Mouse (Mus musculus): ENCODE measurements around the gene Zfp273.
"Not testable (repeated sequence)": the region's sequence is repeated elsewhere in the genome, so short reads cannot be mapped to it uniquely, and the experiment has no call there.

Zfp273 gene

DNA sequence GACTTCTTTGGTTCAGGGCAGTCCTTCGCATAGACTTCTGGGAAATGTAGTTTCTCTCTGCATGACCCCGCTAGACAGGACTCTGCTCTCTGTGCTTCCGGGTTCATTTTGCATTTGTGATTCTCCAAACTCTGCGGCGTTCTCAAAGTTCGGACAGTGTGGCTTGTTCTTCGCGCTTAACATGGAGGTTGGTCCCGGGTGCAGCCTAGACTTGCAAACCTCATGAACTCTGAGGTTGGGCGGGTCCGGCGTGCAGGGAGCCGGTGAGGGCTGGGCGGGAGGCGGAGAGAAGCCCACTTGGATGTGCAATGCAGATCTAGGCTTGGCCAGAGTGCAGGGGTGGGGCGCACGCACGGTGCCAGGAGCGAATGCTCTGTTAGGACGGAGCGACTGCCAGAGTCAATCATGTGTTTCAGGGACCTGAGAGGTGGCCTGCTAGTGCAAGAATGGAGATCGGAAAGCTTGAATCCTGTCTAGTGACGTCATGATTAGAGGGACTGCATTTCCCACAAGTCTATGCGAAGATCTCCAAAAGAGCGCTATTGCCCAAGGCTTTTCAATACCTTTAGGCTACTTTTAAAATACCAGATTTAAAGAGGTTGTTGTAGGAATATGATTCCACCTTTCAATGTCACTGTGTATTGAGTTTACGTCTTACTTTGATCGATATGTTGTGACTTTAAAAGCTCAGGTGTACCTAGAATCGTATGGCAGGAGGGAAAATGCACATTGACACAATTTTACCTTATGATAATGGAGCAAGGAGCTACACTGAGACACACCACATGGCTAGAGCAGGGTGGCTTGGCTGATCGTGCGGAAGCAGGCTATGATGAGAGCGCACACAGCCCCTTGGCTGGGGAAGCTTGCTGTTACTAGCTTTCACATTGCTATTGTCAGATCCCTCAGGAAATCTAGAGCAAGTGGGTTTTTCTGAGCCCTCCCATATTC, at the start of gene Zfp273:
Gene Zfp273, plus strand, starts transcription at position 31 of the 951 bp plus-strand sequence.
- DNase-seq (ENCODE audit: low read depth, low spot score): peak; percentile 72

DNA sequence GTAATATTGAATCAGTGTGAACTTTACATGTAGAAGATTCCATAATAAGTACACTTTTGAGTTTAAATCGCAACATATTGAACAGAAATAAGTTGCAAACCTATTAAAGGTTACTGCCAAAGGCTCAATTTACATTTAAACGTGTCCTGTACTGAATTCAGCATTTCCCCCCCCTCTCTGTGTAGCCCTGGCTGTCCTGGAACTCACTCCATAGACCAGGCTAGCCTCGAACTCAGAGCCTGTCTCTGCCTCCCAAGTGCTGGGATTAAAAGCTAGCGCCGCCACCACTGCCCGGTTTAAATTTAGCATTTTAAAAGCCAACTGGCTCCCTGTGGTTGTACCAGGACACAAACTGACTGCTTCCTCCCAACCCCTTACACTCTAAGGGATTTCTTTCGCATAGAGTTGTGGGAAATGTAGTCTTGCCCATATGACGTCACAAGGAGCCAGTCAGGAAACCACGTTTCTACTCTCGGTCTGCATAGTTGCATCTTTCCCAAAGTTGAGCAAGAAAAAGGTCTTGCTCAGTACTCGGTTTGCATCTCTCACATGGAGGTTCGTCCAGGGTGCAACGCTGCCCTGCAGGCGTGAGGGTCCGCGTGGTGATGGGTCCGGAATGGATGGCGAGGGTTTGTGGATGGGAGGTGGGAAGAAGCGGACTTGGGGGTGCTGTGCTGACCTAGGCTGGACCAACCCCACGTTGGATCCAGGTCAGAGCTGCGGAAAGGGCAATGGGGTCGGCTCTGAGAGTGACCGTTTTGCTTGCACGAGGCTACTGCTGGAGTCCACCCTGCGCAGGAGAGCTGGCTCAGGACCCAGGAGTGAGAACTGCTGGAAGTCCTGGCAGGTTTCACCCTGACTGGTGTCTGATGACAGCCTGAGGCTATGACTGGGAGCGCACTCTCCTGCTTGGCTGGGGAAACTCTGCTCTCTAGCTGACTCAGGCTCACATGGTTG, 34.0 kb upstream of the Zfp273 start, which contains the start of gene Zfp493:
Gene Zfp493, plus strand, starts transcription at position 429 of the 957 bp plus-strand sequence.
- DNase-seq (ENCODE audit: low read depth, low spot score): peak; percentile 72

DNA sequence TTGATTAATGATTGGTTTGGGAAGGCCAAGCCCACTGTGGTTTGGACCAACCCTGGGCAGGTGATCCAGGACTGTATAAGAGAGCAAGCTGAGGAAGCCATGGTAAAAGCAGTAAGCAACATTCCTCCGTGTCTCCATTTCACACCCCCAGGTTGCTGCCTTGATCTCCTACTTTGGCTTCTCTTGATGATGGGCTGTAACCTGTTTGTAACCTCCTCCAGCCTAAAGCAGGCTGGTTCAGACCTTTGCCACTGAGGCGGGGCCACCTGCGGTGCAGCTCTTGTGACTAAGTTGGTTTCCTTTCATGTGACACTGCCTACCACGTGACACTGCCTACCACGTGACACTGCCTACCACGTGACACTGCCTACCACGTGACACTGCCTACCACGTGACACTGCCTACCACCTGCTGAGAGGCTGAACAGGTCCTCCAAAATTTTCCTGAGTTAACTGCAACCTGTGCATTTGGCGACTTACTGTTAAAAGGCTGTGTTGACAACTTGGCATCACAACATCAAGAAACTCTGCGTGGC, 21.6 kb upstream of the Zfp273 start:
- DNase-seq (ENCODE audit: low read depth, low spot score): no peak

DNA sequence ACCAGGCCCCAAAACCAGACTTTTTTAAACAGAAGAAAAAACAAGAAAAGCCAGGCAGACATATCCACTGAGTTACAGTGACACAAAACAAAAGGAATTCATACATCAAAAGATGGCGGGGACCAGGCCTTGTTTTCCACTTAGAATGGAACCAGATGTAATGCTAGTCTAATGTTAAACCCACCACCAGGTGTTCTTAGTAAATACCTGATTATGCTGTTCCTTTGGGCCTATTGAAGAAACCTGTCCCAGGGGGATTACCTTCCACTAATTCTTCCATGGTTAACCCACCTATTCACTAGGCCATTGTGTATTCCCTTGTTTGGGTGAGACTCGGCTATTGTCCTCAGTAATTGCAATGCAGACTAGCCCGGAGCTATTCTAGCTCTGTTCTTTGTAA, 14.9 kb upstream of the Zfp273 start:
- DNase-seq (ENCODE audit: low read depth, low spot score): no peak

DNA sequence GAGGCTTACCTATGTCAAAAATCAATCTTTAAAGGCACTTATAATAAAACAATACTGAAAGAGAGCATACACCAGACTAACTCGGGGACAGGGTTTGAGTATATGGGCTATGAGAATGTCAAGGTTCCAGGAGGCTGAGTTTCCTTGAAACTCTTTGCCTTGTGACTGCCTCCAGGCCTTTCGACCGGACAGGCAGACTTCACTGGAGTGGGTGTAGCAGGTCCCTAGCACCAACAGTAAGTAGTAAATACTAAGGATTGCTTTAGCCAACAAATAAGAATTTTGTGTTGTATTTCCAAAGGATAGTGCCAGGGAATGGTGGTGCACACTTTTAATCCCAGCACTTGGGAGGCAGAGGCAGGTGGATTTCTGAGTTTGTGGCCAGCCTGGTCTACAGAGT, 14.4 kb upstream of the Zfp273 start:
- DNase-seq (ENCODE audit: low read depth, low spot score): not testable (repeated sequence)

DNA sequence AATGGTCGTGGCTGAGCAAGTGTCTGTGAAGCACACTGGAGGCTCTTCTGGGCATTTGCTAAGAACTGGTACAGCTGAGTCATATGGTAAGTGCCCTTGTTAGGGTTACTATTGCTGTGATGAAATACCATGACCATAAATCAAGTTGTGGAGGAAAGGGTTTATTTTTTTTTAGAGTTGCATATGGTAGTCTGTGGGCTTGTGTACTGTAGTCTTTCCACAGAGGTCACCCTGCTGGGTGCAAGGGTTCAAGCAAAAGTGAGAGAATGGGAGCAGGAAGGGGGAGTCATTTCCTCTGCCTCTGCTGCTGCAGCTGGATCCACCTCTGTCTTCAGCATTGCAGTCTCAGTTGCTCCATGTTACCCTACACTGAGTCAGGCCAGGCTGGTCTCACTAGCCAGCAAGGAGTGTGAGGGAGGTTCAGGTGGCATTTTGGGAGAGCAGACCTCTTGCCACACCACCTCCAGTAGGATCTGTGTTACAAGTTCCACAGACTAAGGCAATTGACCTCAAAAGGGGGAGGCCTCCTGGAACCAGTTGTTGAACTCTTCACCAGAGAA, 1.8 kb upstream of the Zfp273 start:
- no peak for DNase-seq (ENCODE audit: low read depth, low spot score)

DNA sequence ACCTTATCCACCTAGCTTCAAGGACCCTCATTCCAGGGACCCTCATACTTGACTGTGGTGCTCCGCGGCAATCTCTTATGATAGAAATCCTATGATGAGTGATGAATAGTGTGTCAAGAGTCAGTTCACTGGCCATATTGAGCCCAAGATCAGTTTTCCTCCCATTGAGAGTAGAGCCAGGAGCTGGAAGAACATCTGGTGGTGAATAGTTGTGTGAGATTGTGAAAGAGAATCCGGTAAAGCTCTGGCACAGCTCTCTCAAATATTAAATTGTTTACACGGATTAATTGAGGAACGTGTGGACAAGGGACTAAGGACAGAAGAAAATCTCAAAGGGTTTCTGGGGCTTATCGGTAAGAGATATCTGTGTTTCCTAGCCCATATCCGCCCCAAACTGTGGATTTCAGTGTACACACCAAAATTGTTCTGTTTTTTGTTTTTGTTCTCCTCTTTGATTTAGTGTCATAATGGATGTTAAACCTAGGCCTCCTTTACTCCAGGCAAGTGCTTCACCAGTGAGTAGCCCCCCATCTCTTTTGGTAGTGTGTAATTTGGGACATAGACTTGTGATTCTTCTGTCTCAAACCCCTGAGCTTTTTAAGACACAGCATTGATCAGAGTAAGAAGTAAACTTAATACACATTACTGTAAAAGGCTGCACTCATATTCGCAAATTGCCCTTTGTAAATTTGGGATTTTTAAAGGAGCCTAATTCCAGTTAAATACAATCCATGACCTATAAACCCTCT, 405 bp upstream of the Zfp273 start:
- DNase-seq (ENCODE audit: low read depth, low spot score): no peak

DNA sequence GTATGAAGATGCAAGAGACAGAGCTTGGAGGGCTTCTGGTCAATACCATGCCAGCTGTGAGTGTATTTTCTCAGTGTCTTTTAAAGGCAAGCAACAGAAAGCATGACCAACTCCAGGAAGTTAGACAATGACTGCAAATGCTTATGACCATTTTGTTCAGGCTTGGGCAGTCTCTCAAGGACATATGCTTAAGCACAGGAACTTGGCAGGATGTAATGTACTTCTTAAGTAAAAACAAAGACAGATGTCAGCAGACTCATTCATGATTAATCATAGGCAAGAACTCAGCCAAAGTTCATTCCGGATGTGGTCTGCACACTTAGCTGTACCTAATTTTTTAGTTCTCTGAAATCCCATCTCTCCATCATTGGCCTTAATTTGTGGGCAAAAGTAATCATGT, 5.1 kb downstream of the Zfp273 start:
- no peak for DNase-seq (ENCODE audit: low read depth, low spot score)

DNA sequence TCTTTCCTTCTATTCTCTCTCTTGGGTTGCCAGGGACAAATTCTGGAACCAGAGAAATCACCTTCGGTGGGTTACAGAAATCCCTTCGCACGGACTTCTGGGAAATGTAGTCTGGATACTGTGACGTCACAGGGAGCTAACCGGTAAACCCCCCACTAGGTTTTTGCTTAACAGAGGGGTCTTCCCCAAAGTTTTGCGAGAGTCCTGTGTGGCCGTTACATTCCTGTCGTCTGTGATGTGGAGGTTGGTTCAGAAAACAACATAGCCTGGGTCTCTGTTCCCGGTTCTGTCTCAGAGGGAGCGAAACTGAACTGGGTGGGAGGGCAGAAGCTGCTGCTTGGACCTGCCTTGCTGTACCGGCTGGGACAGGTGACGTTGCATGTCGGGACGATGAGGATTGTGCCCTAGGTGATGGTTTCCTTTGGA, 17.4 kb downstream of the Zfp273 start, which contains the start of gene Gm10037:
Gene Gm10037, plus strand, starts transcription at position 196 of the 426 bp plus-strand sequence.
- peak; percentile 25 for DNase-seq (ENCODE audit: low read depth, low spot score)

DNA sequence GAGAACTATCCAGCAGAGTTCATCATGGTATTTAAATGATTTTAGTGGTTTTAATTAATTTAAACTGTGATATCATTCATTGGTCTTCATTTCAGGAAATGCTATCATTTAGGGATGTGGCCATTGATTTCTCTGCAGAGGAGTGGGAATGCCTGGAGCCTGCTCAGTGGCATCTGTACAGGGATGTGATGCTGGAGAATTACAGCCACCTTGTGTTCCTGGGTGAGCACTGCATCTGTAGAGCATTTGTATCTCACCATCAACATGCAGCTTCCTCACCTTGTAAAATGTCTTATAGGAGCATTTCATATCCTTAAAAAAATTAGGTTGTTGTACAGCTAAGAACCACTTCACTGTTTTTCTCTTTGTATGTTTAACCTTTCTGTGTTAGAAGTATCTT, 19.6 kb downstream of the Zfp273 start:
- not testable (repeated sequence) for DNase-seq (ENCODE audit: low read depth, low spot score)

DNA sequence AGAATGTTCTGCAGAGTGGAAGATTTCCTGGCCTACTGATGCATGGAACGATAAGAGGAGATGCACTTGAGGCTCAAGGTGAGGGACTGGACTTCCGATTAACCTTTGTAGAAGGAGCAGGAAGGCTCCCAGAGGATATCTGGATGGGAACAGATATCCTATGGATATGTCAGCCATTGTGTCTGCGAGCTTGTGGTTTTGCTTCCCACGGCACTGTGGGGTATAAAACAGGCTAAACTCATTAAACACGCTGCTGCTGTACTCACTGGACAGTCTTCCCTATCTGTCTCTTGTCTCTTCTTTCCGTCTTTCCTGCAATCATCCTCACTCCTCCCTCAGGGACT, 30.2 kb downstream of the Zfp273 start:
- no peak for DNase-seq (ENCODE audit: low read depth, low spot score)

DNA sequence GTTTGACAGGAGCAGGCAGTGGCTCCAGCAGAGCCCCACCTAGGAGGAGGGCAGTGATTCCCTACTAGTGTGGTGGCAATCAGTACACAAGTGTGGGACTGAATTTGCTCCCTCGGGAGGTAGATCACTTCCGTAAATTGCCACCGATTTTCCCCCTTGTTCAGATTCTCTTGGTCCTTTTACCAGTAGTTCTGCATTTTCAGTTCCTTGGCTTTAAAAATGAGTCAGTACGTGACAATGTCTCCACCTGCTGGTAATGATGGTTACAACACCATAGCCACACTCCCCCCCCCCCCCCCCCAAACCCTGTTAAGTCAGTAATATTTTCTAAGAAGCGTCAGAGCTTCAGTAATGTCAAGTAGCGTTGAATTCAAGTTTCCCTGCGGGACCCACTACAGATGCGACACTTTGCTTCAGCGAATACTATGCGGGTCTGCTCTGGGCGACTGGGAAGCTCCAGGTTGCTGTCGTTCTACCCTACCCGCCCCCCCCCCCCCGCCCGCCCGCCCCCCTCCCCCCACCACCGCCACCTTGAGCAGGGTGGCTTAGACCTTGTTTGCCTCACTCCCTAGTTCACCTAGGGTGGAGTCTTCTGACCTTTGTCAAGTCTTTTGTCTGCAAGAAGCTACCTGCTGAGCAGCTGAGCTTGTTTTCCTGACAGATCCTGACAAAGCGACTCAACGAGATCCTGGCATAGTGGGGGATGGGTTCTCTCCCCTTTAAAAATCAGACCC, 30.7 kb downstream of the Zfp273 start:
- peak; percentile 52 for DNase-seq (ENCODE audit: low read depth, low spot score)

DNA sequence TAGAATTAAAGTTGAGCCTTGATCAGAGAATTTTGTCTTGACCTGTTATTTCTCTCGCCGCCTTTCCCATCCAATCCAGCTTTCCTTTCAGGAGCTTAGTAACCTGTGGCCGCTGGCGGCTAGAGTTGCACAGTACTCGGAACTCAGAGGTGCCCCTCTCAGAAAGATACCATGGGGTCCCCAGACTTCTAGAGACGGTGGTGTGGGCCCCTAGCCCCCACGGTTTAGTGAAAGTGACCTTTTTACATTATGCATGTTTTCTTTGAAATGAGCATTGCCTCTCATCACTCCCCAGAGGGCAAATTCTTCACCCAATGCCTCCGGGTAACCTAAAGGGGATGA, 31.3 kb downstream of the Zfp273 start:
- DNase-seq (ENCODE audit: low read depth, low spot score): no peak

DNA sequence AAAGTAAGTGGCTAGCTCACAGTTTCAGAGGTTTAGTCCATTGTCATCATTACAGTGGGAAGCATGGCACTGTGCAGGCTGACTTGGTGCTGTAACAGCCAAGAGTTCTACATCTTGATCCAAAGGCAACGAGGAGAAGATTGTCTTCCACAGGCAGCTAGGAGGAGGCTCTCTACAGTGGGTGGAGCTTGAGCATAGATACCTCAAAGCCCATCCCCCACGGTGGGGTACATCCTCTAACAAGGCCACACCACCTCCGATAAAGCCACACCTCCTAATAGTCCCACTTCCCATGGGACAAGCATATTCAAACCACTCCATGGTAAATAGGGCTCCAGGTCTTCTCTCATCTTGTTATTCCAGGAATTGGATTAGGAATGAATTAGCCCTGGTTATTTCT, 36.8 kb downstream of the Zfp273 start:
- no peak for DNase-seq (ENCODE audit: low read depth, low spot score)

DNA sequence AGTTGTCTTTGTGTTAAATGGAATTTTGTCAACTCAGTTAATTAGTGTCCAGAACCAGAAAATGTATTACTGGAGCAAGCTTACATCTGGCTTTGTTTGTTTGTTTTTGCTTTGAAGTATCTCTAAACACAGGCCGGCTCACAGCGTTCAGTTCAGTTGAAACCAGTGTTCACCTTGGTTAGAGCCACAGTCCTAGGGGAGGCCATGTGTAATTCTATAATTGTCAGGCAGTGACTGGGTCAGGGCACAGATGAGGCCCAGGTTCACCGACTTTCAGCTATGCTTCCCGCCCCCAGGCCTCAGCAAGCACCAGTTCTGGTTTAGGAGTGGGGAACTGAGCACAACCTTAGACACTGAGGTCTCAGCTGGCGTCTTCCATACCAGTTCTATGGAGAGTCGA, 39.6 kb downstream of the Zfp273 start:
- no peak for DNase-seq (ENCODE audit: low read depth, low spot score)

DNA sequence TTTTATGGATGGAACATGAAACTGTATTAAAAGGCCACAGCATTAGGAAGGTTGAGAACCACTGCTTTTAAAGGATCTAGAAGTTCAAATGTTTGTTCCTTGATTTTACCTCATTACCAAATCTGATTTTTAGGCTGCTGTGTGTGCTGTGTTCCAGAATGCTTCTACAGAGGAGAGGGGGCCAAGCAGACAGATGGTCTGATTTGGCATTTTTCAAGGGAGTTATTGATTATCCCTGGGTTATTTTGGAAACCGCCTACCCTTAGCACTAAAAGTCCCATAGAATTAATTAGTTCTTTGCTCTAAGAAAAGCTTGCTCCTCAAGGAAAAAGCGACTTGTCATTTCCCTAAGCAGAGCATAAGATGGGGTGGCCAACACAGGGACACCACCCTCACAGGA, 40.4 kb downstream of the Zfp273 start:
- no peak for DNase-seq (ENCODE audit: low read depth, low spot score)

DNA sequence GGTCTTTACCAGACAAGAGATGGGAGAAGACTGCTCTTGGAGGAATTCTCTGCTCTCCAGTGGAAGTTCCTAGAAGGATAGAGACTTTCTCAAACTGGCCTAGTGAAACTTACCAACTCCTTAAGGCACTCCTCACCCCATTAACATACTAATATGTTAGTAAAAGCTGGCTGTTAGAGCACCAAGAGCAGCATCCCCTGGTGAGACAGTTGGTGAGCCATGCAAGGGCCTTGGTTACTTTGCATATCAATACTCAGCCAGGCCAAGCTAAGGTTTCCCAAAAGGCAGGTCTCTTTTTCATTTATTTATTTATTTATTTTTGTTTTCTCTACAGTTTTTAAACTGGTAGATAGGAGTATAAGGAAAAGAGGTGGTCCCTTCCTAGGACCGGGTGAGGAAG, 43.8 kb downstream of the Zfp273 start:
- DNase-seq (ENCODE audit: low read depth, low spot score): no peak

DNA sequence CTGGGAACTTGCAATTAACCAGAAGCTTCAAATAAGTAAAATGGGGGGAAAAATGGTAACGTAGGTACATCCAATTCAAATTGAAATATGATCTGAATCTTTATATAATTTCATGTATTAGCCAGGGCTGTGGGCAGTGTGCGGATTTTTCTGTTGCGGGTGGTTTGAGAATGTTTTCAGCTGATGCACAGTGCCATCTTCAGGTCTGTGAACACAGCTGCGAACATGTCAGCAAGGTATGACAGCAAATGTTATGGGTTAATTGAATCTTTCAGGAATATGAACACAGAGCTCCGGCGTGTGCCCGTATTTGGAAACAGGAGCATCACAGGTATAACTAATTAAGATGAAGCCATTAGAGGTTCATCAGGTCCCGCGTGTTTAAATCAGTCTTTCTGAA, 49.0 kb downstream of the Zfp273 start:
- no peak for DNase-seq (ENCODE audit: low read depth, low spot score)

DNA sequence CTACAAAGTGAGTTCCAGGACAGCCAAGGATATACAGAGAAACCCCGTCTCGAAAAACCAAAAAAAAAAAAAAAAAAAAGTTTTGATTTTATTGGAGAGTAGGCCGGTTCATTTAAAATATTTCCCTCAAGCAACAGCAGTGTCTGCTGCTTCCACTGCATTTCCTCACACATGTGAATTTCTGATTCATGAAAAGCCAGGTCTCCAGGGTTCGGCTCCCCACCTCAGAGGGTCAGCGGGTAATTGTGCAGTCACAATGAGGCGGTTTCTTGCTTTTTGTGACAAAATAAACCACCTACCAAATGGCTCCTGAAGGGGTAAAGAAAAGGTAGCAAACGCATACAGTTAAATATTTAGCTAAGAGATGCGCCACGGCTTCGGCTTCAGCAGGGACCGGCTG, 49.5 kb downstream of the Zfp273 start, which contains the start of gene BC048507:
Gene BC048507, plus strand, starts transcription at position 301 of the 400 bp plus-strand sequence.
- no peak for DNase-seq (ENCODE audit: low read depth, low spot score)

DNA sequence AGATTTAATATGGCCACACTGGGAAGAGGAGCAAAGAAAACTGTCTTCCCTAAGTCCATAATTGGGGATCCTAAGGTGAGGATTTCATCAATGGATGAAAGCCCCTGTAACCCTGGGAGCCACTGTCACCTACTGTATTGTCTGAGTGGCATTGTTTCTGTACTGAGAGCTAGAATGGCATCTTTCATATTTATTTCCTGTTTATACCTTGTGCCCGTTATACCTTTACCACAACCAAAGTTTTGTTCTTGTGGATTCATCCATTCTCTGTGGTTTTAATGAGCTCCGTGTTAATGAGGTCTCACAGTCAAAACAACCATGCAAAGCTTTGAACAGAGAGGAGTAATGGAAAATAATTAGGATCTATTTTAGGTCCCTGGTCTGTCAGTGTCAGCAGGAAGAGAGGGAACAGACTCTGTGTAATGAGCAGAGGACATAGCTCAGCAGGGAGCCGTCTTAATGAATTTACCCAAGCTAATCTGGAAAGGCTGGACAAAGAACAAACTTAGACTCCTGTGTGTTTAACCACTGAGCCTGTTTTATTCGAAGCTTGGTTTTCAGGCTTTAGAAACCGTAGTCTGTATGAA, 51.3 kb downstream of the Zfp273 start:
- DNase-seq (ENCODE audit: low read depth, low spot score): no peak

Measured in skeletal muscle tissue, adult 2 months (tissue).